Mouse (Mus musculus) heart, postnatal 14 days (tissue): Measurements from ENCODE around the gene Mad2l2. TPM values are rescaled to one million over a fixed set of nuclear protein-coding genes. Genes with fewer than 3 reads are reported as not detected.

Experiments
- DNase-seq, 2 experiments: peaks; one replicate each; pipeline ENCODE4 v3.0.0; 2021 to 2022
- intact Hi-C: fragments of 180-260 bp; cut with DNase I; formaldehyde crosslinking; loops from one replicate; pipeline ENCODE4 v1.15.1; 2025
- total RNA-seq, 2 experiments: library from RNA; stranded (reverse); gene quantifications; 2 replicates each; pipeline ENCODE4 v1.2.3; 2021

Mad2l2 gene
- total RNA-seq, 2 experiments from 2014 or later: 11.5 to 12.5 TPM

GRCm38 (mm10) chr4:148139767-148140097 lies 9.5 kb downstream of the Mad2l2 start:
- DNase-seq: peak in 1 of 2 experiments; percentile 25
- intact Hi-C loops: loop anchor here (2.0 kb wide), 1 partner anchor 13 kb away; the partner anchor contains the start of gene Fbxo6

- DNase-seq: peak; percentile 90 to 93
- intact Hi-C loops: no loop called here
Measured at GRCm38 (mm10) chr4:148140098-148141011, 10.2 kb downstream of the Mad2l2 start.

GRCm38 (mm10) chr4:148143721-148144120 lies 13.5 kb downstream of the Mad2l2 start:
- intact Hi-C loops: no loop called here

GRCm38 (mm10) chr4:148147714-148148113 lies 17.5 kb downstream of the Mad2l2 start:
- DNase-seq: no peak
- intact Hi-C loops: no loop called here

More at GRCm38 (mm10) chr4:148143721-148144120, 13.5 kb downstream of the Mad2l2 start:
- DNase-seq: no peak

GRCm38 (mm10) chr4:148149540-148149939 lies 19.4 kb downstream of the Mad2l2 start:
- DNase-seq: no peak
- intact Hi-C loops: no loop called here

DNA sequence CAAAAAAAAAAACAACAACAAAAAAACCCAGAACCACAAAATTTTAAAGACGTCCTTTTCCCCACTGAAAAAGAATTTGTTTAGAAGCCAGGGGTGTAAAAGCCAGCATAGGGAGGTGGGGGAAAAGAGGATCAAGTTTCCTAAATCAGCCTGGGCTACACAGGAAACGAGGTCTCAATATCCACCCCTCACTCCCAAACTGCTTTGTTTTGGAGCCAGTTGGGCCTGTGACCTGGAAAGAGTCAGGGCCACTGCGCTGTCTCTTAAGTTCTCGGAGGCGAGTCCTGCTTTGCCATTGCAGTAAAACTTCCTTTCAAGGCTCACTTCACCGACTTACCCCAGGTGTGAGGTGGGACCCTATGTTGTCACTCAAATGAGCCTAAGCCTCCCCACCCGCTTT lies 20.1 kb downstream of the Mad2l2 start:
- intact Hi-C loops: no loop called here
- no peak for DNase-seq

DNA sequence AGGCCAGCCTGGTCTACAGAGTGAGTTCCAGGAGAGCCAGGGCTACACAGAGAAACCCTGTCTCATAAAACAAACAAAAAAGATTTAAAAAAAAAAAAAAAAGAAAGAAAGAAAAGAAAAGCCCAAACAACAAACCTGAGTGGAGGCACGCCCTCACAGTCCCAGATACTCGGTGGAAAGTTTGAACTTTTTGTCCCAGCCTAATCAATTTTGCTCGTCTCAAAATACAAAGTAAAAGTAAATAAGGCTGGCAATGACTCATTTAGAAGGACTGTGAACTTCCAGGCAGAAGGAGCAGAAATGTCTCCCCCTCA lies 20.7 kb downstream of the Mad2l2 start:
- no peak for DNase-seq
- intact Hi-C loops: no loop called here

GRCm38 (mm10) chr4:148151267-148152168 lies 21.3 kb downstream of the Mad2l2 start, which contains the start of gene Fbxo6:
TSS of gene Fbxo6 (minus strand) at chr4:148152140.
- DNase-seq: peak; percentile 91
- intact Hi-C loops: loop anchor here (2.0 kb wide), 2 partner anchors 13 to 37 kb away; no protein-coding TSS in a partner anchor

DNA sequence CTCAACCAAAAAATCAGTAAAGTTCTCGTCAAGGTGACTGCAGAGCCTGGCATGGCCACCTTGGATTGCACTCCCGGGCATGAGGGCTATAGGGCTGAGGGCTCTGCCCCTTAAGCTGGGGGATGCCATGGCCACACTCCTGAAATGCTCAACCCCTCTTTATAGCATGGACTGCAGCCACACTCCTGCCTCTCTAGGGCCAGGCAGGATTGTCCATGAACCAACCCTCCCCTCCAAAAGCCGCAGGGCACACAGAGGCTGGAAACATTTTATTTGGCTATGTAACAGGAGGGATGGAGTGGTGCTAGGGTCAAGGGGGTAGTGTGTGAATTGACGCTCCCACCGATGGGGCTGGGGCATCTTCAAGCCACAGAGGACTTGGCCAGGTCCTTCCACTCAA lies 22.4 kb downstream of the Mad2l2 start:
- no peak for DNase-seq
- intact Hi-C loops: loop anchor here (2.0 kb wide), 2 partner anchors 14 to 38 kb away; no protein-coding TSS in a partner anchor

- DNase-seq: no peak
- intact Hi-C loops: no loop called here
Measured at GRCm38 (mm10) chr4:148154006-148154405, 23.8 kb downstream of the Mad2l2 start.

DNA sequence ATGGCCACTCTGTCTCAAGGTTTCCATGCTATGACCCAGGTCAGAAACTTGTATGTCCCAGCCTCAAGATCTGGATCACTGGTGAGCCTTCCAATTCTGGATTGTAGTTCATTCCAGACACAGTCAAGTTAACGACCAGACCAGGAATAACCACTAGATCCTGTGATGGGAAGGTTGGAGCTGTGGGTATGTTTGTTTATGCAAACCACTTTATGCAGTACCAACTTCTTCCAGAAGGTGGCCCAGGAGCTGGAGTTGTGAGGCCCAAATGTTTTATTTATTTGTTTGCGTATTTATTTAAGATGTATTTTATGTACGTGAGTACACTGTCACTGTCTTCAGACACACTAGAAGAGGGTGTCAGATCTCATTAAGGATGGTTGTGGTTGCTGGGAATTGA lies 24.8 kb downstream of the Mad2l2 start:
- intact Hi-C loops: no loop called here
- peak in 1 of 2 experiments; percentile 57 for DNase-seq

- intact Hi-C loops: no loop called here
- DNase-seq: no peak
Measured at GRCm38 (mm10) chr4:148158436-148159348, 28.5 kb downstream of the Mad2l2 start.

- intact Hi-C loops: no loop called here
- DNase-seq: peak; percentile 80 to 84
Measured at GRCm38 (mm10) chr4:148159544-148160435, 29.6 kb downstream of the Mad2l2 start.

GRCm38 (mm10) chr4:148160436-148161390 lies 30.5 kb downstream of the Mad2l2 start, which contains the start of the genes Fbxo44 and Fbxo2:
TSS of gene Fbxo44 (minus strand) at chr4:148160482.
TSS of gene Fbxo2 (plus strand) at chr4:148160621.
- DNase-seq: no peak
- intact Hi-C loops: no loop called here

DNA sequence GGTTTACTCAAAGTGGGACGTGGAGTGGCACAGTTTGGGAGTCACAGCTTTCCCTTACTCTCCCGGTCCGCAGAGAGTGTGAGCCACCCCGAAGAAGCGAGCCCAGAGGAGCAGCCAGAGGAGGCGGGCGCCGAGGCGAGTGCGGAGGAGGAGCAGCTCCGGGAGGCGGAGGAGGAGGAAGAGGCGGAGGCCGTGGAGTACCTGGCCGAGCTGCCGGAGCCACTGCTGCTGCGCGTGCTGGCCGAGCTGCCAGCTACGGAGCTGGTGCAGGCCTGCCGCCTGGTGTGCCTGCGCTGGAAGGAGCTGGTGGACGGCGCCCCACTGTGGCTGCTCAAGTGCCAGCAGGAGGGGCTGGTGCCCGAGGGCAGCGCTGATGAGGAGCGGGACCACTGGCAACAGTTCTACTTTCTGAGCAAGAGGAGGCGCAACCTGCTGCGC lies 33.8 kb downstream of the Mad2l2 start:
- intact Hi-C loops: no loop called here
- DNase-seq: peak; percentile 70 to 75

DNA sequence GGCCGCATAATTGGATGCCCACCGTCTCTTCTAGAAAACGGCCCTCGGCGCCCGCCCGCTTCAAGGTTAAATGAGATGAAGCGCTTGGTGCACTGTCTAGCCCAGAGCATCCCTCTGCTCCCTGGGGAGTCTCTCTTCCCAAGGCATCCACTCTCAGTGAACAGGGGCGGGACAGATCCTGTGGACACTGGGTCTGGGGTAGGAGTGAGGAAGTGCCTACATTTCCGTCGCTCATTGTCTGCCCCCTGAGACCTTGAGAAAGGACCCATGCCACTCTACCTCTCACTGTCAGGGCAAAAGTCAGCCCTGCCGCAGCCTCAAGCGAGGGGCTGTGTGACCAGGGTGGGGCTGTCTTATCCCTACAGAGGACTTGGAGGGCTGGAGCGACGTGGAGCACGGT lies 34.3 kb downstream of the Mad2l2 start:
- intact Hi-C loops: no loop called here
- DNase-seq: no peak

- DNase-seq: no peak
- intact Hi-C loops: loop anchor here (5.0 kb wide), 1 partner anchor 442 kb away; no protein-coding TSS in a partner anchor
Measured at GRCm38 (mm10) chr4:148165551-148165950, 35.4 kb downstream of the Mad2l2 start.

- DNase-seq: no peak
- intact Hi-C loops: loop anchor here (5.0 kb wide), 1 partner anchor 441 kb away; no protein-coding TSS in a partner anchor
Measured at GRCm38 (mm10) chr4:148166431-148166830, 36.2 kb downstream of the Mad2l2 start.
